Mouse (Mus musculus): ENCODE measurements around the gene Calb2. TPM values are rescaled to one million over a fixed set of nuclear protein-coding genes. Genes with fewer than 3 reads are reported as not detected.
A peak's percentile ranks its signal among the peaks of the same experiment; 100 is the strongest.

Gene Calb2
- total and polyA plus RNA-seq, 2 experiments from 2014 or later: 126 to 359 TPM

DNA sequence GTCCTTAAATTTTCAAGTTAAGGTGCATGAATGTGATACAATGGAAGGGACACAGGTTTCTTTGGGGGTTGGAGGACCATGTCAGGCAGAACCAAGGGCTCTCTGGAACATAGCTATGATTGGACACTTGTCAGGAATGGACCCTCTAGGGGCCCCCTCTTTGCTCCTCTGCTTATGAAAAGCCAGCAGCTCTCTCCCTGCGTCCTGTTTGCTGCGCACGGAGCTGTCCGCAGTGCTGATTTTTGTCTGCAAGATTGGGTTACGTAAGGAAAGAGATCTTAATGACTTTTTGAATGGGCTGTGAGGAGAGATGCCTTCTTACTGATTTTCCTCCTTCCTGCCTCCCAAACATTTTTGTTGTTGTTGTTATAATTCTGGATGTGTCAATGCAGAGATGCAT lies 28.7 kb upstream of the Calb2 start:
- no peak overlapping the region for H3K27ac ChIP-seq (ENCODE audit: low read depth, low read length)
- no peak for TF ChIP-seq CTCF (IDR thresholded peaks at IDR 0.05)
- no peaks in the 10 kb centered on the region for H3K36me3 ChIP-seq (ENCODE audit: insufficient read depth, low read length)

DNA sequence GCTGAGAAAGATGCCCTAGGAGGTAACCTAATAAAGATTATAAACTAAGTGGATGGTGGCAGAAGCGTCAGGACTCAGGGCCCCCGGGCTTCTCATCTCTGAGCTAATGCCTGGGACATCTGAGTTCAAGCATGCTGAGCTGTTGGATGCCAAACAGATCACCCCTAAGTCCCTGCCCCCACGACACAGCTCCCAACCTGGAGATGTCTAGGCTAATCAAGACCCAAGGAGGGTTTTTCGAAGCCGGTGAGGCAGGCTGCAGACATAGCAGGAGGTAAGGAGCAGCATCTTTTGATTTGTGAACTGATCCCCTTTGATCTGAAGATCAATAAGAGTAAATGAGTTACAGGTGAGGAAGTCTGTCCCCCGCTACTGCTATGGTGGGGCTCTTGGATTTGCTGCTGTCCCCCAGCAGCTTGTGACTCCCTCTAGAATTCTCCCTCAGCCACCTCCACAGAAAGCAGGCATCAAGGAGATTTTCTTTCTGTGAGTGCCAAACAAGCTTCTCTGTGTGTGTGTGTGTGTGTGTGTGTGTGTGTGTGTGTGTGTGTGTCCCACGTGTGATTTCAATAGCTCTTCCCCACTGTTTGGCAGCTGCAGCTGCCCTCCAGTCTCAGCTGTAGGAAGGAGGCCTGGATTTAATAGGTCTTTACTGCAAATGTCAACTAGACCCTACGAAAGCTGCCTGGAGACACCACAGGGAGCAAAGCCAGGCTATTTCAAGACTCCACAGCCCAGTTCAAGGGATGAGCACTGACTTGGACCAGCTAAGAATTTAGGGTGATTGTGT lies 21.1 kb upstream of the Calb2 start:
- WGBS: 15% methylated on average over 8 of the region's 8 CpGs
- Histone ChIP-seq H3K9me3 (ENCODE audit: low read length) (no peaks in the 10 kb centered on the region), H3K27ac (ENCODE audit: low read depth, low read length) (peak overlapping the region; percentile 47), H3K4me1 (ENCODE audit: insufficient read depth, low read length) (peaks cover 5% of the 10 kb centered on the region; the same call in 1 of the 2 replicates), H3K27me3 (ENCODE audit: insufficient read depth, low read length) (no peaks in the 10 kb centered on the region), H3K9ac (replicated peaks; ENCODE audit: low read length, poor library complexity, severe bottlenecking) (no peak overlapping the region), H3K4me2 (ENCODE audit: low read depth, low read length, poor library complexity, severe bottlenecking) (no peak overlapping the region), H3K36me3 (ENCODE audit: insufficient read depth, low read length) (no peaks in the 10 kb centered on the region), H3K4me3 (ENCODE audit: low read depth, low read length) (no peak overlapping the region)
- no peak for TF ChIP-seq CTCF (IDR thresholded peaks at IDR 0.05)
- DNase-seq (ENCODE audit: low spot score) (peak; percentile 64), ATAC-seq (ENCODE audit: low FRiP score) (0 out of 2 replicates have a peak, but pooled peaks have one; percentile 44)

More for the DNA sequence above, 28.7 kb upstream of the Calb2 start:
- H3K4me2 ChIP-seq (ENCODE audit: low read depth, low read length, poor library complexity, severe bottlenecking): no peak overlapping the region
- 10% methylated on average over 5 of the region's 5 CpGs for WGBS
- H3K9me3 ChIP-seq (ENCODE audit: low read length): no peaks in the 10 kb centered on the region
- H3K4me3 ChIP-seq (ENCODE audit: low read depth, low read length): no peak overlapping the region
- ATAC-seq (ENCODE audit: low FRiP score) (no peak), DNase-seq (ENCODE audit: low spot score) (peak; percentile 40)
- H3K4me1 ChIP-seq (ENCODE audit: insufficient read depth, low read length): no peaks in the 10 kb centered on the region
- H3K9ac ChIP-seq (replicated peaks; ENCODE audit: low read length, poor library complexity, severe bottlenecking): no peak overlapping the region
- no peaks in the 10 kb centered on the region for H3K27me3 ChIP-seq (ENCODE audit: insufficient read depth, low read length)

DNA sequence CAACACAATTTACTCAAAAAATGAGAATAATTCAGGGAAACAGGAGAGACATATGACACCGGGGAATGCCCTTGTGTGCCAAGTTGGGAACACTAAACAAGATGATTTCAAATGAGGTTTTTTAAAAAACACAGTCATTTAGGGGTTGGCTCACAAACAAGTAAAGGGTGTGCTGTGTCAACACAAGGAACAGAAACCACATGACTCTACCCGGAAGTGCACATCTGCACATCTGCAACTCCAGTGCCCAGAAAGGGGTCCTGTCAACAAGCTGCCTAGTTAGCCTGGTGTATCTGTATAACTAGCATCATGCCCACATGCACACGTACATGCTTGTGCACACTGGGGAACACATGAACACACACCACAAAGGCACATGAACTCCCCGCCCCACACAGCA lies 17.5 kb upstream of the Calb2 start:
- TF ChIP-seq CTCF (IDR thresholded peaks at IDR 0.05): no peak
- no peak for ATAC-seq (ENCODE audit: low FRiP score)
- H3K36me3 ChIP-seq (ENCODE audit: insufficient read depth, low read length): no peaks in the 10 kb centered on the region

DNA sequence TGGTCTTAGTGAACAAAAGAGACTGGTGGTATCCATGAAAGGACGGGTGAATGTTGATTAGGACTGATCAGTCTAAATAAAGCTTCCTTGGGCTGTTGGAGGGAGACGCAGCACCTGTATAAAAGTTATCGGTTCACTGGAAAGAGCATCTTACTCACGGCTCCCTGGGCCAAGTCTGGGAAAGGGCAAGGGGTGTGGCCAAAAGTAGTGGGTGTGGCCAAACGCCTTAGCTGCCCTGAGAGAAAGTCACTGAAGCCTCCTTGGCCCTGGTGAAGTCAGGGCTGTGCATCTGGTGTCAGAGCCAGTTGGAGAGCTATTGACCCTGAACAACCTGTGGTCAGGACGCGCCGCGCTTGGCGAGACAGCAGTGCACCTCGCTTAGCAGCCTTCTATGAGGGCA lies 15.7 kb upstream of the Calb2 start:
- no peak for TF ChIP-seq CTCF (IDR thresholded peaks at IDR 0.05)
- ATAC-seq (ENCODE audit: low FRiP score) (0 out of 2 replicates have a peak, but pooled peaks have one; percentile 16), DNase-seq (ENCODE audit: low spot score) (no peak)
- no peak overlapping the region for H3K4me3 ChIP-seq (ENCODE audit: low read depth, low read length)
- WGBS: 26% methylated on average over 11 of the region's 11 CpGs
- H3K9ac ChIP-seq (replicated peaks; ENCODE audit: low read length, poor library complexity, severe bottlenecking): no peak overlapping the region
- no peak overlapping the region for H3K4me2 ChIP-seq (ENCODE audit: low read depth, low read length, poor library complexity, severe bottlenecking)
- no peaks in the 10 kb centered on the region for H3K9me3 ChIP-seq (ENCODE audit: low read length)
- no peaks in the 10 kb centered on the region for H3K27me3 ChIP-seq (ENCODE audit: insufficient read depth, low read length)
- H3K36me3 ChIP-seq (ENCODE audit: insufficient read depth, low read length): no peaks in the 10 kb centered on the region
- H3K27ac ChIP-seq (ENCODE audit: low read depth, low read length): peak overlapping the region; percentile 71; the same call in 1 of the 2 replicates
- H3K4me1 ChIP-seq (ENCODE audit: insufficient read depth, low read length): 0 out of 2 replicates have a peak, but pooled peaks cover 7% of the 10 kb centered on the region

More for the DNA sequence above, 17.5 kb upstream of the Calb2 start:
- Histone ChIP-seq H3K4me1 (ENCODE audit: insufficient read depth, low read length) (peaks cover 11% of the 10 kb centered on the region; the same call in 1 of the 2 replicates), H3K9ac (replicated peaks; ENCODE audit: low read length, poor library complexity, severe bottlenecking) (no peak overlapping the region), H3K4me2 (ENCODE audit: low read depth, low read length, poor library complexity, severe bottlenecking) (no peak overlapping the region), H3K9me3 (ENCODE audit: low read length) (no peaks in the 10 kb centered on the region), H3K4me3 (ENCODE audit: low read depth, low read length) (no peak overlapping the region), H3K27ac (ENCODE audit: low read depth, low read length) (no peak overlapping the region), H3K27me3 (ENCODE audit: insufficient read depth, low read length) (no peaks in the 10 kb centered on the region)
- WGBS: 87% methylated on average over 4 of the region's 4 CpGs
- no peak for DNase-seq (ENCODE audit: low spot score)

DNA sequence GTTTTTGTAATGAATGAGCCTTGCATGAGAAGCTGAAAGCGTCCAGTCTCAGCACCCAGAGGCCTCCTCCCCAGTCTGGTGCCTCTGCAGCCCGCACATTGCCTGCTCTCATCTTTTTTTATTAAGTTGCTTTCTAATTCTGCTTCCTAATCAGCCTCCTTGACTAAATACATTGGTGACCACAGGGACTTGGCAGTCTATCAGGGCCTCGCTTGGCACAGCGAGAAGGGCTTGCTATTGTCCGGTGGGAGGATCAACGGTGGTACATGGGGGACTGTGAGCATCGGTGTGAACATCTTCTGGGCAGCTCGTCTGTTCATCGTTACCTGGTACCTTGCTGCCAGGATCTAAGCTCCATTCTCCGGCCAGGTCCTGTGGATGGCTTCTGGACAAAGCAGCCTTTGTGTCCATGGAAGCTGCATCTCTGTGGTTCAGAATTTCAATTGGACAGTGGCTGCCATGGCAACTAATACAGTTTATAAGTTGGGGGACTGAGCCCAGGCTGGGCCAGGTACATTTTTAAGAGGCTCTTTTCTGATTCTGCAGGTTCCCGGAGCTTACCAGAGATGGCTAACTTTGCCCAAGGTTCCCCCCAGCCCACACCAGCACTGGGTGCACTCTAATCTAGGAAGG lies 14.8 kb upstream of the Calb2 start:
- 0 out of 2 replicates have a peak, but pooled peaks cover 7% of the 10 kb centered on the region for H3K4me1 ChIP-seq (ENCODE audit: insufficient read depth, low read length)
- H3K4me2 ChIP-seq (ENCODE audit: low read depth, low read length, poor library complexity, severe bottlenecking): no peak overlapping the region
- peak; percentile 73 for DNase-seq (ENCODE audit: low spot score)
- no peak for ATAC-seq (ENCODE audit: low FRiP score)
- no peaks in the 10 kb centered on the region for H3K27me3 ChIP-seq (ENCODE audit: insufficient read depth, low read length)
- H3K27ac ChIP-seq (ENCODE audit: low read depth, low read length): peak overlapping the region; percentile 71
- 52% methylated on average over 11 of the region's 11 CpGs for WGBS
- H3K4me3 ChIP-seq (ENCODE audit: low read depth, low read length): no peak overlapping the region
- no peak overlapping the region for H3K9ac ChIP-seq (replicated peaks; ENCODE audit: low read length, poor library complexity, severe bottlenecking)
- no peaks in the 10 kb centered on the region for H3K36me3 ChIP-seq (ENCODE audit: insufficient read depth, low read length)
- no peak for TF ChIP-seq CTCF (IDR thresholded peaks at IDR 0.05)
- H3K9me3 ChIP-seq (ENCODE audit: low read length): no peaks in the 10 kb centered on the region

Data from midbrain, postnatal 0 days (tissue).